Mouse (Mus musculus): ENCODE results near the gene Ifitm3. TPM values are rescaled to one million over a fixed set of nuclear protein-coding genes. Genes with fewer than 3 reads are reported as not detected.
"Not testable (repeated sequence)": the region's sequence is repeated elsewhere in the genome, so short reads cannot be mapped to it uniquely, and the experiment has no call there.

Gene Ifitm3
- polyA plus RNA-seq, 1 experiment from 2014 or later = 35.9 TPM

DNA sequence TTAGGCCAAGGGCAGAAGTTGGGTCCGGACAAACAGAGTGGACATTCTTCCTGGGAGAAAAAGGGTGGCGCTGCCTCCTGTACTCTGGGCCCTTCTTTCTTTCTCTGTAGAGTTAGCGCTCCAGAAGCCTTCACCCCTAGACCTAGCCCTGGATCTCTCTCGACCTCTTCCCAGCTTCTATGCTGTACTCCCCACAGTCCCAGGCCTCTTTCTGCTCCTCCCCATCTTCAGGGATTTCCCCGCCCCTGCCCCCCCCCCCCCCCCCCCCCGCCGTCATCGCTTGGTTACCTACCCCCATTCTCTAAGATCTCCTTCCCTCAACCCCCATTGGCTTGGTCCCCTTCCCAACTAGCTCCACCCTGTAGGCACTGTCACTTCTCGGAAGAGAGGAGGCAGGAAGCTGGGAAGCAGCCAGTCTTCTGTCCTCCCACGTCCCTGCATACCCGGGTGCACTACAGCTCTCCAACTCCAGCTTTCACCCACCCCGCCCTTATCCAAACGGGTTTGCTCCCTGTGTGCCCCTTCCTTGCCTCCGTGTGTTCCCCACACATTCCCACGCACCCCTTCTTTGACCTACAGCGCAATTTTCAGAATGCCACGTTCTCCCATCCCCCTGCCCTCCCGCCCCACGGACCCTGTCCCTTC, 37.1 kb upstream of the Ifitm3 start:
- H3K4me3 ChIP-seq = peak overlapping the region; percentile 37
- no peaks in the 10 kb centered on the region for H3K36me3 ChIP-seq
- H3K27me3 ChIP-seq = no peaks in the 10 kb centered on the region
- H3K27ac ChIP-seq (replicated peaks) = peak overlapping the region; percentile 79
- H3K9ac ChIP-seq = peak overlapping the region; percentile 70
- H3K9me3 ChIP-seq = no peaks in the 10 kb centered on the region
- ATAC-seq (ENCODE audit: low read depth) = peak; percentile 91
- H3K4me1 ChIP-seq (replicated peaks) = peaks cover 15% of the 10 kb centered on the region
- WGBS = 3% methylated on average over 15 of the region's 19 CpGs
- H3K4me2 ChIP-seq = peak overlapping the region; percentile 71

DNA sequence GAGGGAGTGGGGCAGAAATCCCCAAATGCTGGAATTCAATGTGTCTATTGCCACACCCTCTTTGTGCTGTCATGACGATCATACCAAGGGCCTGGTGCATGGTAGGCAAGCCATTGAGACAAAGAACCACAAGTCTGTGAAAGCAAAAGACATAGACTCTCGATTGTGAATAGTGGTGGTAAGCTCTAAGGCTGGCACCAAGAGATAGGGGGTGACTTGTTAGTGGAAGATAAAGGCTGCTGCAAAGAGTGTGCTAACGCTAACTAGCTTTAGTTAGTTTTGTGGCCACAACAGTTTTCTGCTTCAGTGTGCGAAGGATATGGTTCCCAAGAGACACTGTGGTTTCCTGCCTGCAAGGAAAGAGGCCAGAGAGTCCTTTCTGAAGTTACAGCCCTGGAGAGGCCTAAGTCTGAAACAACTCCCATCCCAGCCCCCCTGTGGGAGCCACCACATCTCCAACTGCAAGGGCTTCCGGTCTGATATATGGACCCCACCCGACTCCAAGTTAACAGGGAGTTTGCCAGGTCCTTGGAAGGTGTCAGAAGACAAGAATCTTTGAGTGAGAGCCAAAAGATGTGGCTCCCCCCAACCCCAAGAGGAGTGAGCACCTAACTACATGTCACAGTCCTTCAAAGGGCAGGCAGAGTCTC, 36.5 kb upstream of the Ifitm3 start:
- no peaks in the 10 kb centered on the region for H3K9me3 ChIP-seq
- H3K27ac ChIP-seq (replicated peaks) = peak overlapping the region; percentile 61
- no peaks in the 10 kb centered on the region for H3K27me3 ChIP-seq
- no peak for ATAC-seq (ENCODE audit: low read depth)
- H3K4me2 ChIP-seq = peak overlapping the region; percentile 71
- peaks cover 15% of the 10 kb centered on the region for H3K4me1 ChIP-seq (replicated peaks)
- H3K4me3 ChIP-seq = no peak overlapping the region
- 57% methylated on average over 6 of the region's 6 CpGs for WGBS
- no peak overlapping the region for H3K9ac ChIP-seq
- H3K36me3 ChIP-seq = no peaks in the 10 kb centered on the region

DNA sequence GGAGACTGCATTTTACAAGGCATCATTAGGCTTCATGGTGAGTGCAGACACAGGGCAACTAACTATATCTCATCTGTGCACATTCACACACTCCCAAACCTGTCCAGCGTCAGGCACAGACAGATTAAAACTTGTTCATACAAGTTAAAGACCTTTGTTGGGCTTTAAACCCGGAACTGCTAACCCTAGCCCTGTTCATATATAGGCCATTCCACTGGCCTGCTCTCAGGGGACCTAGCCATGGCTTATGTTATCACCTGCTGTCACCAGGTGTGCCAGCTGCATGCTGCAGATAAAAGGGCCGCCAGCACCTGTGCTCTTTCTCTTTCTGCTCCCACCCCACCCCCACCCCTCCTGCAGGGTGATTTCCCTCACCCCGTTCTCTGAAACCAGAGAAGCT, 32.0 kb upstream of the Ifitm3 start:
- no peak for ATAC-seq (ENCODE audit: low read depth)
- WGBS = 45% methylated on average over 4 of the region's 4 CpGs

DNA sequence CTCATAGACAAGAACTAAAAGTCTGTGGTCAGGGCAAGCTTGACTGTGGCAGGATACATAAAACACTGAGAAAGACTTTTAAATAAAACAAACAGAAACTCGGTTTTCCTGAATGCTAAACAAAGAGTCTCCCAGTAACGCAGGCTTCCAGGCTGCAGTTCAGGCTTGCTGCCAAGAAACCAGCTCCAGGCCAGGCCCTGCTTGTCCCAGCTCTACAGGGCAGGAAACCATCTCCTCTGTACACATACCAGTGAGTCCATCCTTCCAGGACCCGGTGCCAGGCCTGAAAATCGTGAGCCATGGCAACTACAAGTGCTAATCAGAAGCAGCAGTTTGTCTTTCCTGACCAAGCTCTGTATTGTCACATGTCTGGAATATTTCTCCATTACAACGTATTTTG, 31.1 kb upstream of the Ifitm3 start:
- peak overlapping the region; percentile 68 for H3K27ac ChIP-seq (replicated peaks)
- ATAC-seq (ENCODE audit: low read depth) = peak; percentile 67; the same call in 1 of the 2 replicates
- H3K4me2 ChIP-seq = no peak overlapping the region
- H3K27me3 ChIP-seq = no peaks in the 10 kb centered on the region
- H3K9me3 ChIP-seq = no peaks in the 10 kb centered on the region
- no peak overlapping the region for H3K4me3 ChIP-seq
- whole genome bisulfite sequencing = 23% methylated on average over 5 of the region's 5 CpGs
- peaks cover 10% of the 10 kb centered on the region for H3K4me1 ChIP-seq (replicated peaks)
- no peak overlapping the region for H3K9ac ChIP-seq
- H3K36me3 ChIP-seq = no peaks in the 10 kb centered on the region

More for the DNA sequence above, 32.0 kb upstream of the Ifitm3 start:
- no peaks in the 10 kb centered on the region for H3K36me3 ChIP-seq
- H3K4me2 ChIP-seq = no peak overlapping the region
- H3K4me1 ChIP-seq (replicated peaks) = peaks cover 14% of the 10 kb centered on the region
- no peak overlapping the region for H3K4me3 ChIP-seq
- no peak overlapping the region for H3K9ac ChIP-seq
- H3K9me3 ChIP-seq = no peaks in the 10 kb centered on the region
- no peak overlapping the region for H3K27ac ChIP-seq (replicated peaks)
- H3K27me3 ChIP-seq = no peaks in the 10 kb centered on the region

DNA sequence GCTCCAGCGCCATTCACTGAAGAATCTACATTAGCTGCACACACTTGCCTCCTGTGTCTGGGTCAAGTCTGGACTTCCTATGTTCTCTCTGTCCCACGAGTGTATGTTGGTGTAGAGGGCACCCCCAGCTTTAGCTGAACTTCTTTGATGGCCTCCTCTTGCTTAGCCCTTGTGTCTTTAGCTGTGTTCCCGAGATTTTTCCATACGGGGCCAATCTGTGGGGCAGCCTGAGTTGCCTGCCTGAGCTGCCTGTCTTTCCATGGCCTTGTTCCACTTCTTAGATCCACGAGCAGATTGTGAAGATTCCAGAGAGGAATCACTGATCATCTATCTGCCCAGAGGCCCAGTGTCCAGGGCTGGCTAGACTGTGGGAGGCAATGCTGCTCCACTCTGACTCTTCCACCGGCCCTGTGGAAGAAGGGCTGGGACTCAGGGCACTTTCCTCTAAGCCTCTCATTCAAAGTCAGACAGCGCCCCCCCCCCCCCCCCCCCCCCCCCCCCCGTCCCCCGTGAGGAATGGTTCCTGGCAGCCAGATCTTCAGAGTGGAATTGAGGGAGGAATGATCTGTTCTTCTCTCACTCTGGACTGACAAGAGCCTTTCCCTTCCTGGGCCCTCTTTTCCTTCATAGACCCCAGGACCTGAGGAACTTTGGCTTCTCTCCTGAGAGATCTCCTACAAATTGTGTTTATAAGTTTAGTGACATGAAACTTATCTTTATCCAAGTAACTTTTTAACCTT, 30.5 kb upstream of the Ifitm3 start:
- Histone ChIP-seq H3K4me1 (replicated peaks) (peaks cover 10% of the 10 kb centered on the region), H3K9ac (peak overlapping the region; percentile 18; the same call in 1 of the 2 replicates), H3K27me3 (no peaks in the 10 kb centered on the region), H3K9me3 (no peaks in the 10 kb centered on the region), H3K36me3 (no peaks in the 10 kb centered on the region), H3K27ac (replicated peaks) (peak overlapping the region; percentile 68), H3K4me3 (no peak overlapping the region), H3K4me2 (no peak overlapping the region)
- ATAC-seq (ENCODE audit: low read depth) = no peak
- WGBS = 34% methylated on average over 6 of the region's 9 CpGs

DNA sequence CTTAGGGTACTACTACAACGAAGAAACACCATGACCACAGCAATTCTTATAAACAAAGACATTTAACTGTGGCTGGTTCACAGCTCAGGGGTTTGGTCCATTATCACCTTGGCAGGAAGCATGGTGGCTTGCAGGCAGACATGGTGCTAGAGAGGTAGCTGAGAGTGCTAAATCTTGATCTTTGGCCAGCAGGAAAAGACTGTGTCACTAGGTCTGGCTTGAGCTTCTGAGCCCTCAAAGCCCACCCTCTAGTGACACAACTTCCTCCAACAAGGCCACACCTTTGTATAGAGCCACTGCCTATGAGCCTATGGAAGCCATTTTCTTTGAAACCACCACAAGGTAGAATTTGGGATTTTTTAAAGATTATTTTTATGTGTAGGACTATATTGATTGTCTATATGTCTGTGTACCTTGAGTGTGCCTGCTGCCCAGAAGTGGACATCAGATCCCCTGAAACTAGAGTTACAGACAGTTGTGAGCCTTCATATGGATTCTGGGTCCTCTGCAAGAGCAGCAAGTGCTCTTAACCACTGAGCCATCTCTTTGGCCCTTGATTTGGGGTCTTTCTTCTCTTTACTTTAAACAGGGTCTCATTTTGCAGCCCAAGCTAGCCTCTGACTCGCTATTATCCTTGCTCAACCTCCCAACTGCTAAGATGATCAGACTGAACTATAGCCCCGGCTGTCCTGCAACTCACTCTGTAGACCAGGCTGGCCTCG, 29.0 kb upstream of the Ifitm3 start:
- no peak overlapping the region for H3K27ac ChIP-seq (replicated peaks)
- H3K9me3 ChIP-seq = no peaks in the 10 kb centered on the region
- no peak overlapping the region for H3K4me3 ChIP-seq
- WGBS = 91% methylated on average over 4 of the region's 4 CpGs
- H3K36me3 ChIP-seq = no peaks in the 10 kb centered on the region
- no peak overlapping the region for H3K9ac ChIP-seq
- H3K4me1 ChIP-seq (replicated peaks) = peaks cover 10% of the 10 kb centered on the region
- no peaks in the 10 kb centered on the region for H3K27me3 ChIP-seq
- no peak for ATAC-seq (ENCODE audit: low read depth)
- no peak overlapping the region for H3K4me2 ChIP-seq

DNA sequence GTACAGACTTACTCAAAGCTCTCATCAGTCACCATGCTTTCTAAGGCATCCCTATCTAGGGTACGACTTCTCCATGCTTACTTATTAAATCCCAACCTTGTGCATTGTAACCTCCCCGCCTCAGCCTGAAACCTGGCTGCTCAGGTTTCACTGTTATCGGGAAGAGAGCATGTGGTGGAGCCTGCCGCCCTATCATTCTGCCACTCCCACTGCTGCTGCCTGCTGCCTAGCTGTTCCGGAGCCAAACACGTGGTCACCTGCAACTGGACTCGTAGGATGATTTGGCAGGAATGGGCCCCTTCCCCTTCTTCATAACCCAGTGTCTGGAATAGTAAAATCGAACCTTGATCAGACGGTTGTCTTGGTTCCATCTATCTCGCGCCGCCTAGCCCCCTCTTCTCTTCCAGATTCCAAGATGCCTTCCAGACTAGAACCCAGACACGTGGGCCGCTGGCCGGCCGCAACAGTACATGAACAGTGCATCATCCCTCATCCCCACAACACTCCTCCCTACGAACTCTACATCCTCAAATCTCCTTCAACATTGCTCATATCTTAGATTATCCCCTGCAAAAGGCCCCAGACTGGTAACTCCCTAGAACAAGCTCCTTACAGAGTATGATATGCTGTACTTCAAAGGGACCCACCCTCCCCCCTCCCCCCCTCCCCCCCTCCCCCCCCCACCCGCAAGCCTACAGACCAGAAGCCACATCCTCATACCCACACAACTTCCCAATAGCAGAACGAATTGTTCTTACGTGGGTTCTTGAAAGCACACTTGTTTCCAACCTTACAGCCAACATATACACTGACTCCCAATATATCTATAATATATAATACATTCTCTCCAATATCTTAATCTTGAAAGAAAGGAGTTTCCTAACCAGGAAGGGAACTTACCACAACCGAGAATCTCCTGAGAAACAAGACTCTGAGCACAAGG, 27.8 kb upstream of the Ifitm3 start:
- Histone ChIP-seq H3K4me3 (no peak overlapping the region), H3K9me3 (no peaks in the 10 kb centered on the region), H3K9ac (no peak overlapping the region), H3K4me1 (replicated peaks) (peaks cover 10% of the 10 kb centered on the region), H3K36me3 (no peaks in the 10 kb centered on the region), H3K27me3 (no peaks in the 10 kb centered on the region), H3K4me2 (no peak overlapping the region), H3K27ac (replicated peaks) (no peak overlapping the region)
- 85% methylated on average over 20 of the region's 21 CpGs for WGBS
- ATAC-seq (ENCODE audit: low read depth) = no peak

DNA sequence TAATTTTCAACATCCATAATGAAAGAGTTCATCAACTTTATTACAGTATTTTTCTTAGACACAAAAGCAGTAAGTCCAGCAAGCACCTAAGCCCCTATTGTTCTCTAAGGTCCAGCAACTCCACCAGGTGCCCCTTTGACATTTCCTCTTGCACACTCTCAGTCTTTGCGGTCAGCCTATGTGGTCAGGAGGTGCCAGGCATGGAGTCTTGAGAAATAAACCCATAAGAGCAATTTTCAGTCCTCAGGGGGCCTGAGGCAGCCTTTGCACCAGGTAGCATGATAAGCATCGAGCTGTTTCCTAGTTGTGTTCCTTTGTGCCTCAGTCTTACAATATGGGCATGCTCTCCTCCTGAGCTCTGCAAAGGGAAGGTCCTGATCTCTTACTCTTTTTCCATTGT, 26.1 kb upstream of the Ifitm3 start:
- H3K4me1 ChIP-seq (replicated peaks); H3K36me3 ChIP-seq; H3K9me3 ChIP-seq; H3K4me3 ChIP-seq; H3K27me3 ChIP-seq; H3K4me2 ChIP-seq; ATAC-seq (ENCODE audit: low read depth); H3K27ac ChIP-seq (replicated peaks); H3K9ac ChIP-seq: not testable (repeated sequence)
- 70% methylated on average over 1 of the region's 2 CpGs for WGBS

DNA sequence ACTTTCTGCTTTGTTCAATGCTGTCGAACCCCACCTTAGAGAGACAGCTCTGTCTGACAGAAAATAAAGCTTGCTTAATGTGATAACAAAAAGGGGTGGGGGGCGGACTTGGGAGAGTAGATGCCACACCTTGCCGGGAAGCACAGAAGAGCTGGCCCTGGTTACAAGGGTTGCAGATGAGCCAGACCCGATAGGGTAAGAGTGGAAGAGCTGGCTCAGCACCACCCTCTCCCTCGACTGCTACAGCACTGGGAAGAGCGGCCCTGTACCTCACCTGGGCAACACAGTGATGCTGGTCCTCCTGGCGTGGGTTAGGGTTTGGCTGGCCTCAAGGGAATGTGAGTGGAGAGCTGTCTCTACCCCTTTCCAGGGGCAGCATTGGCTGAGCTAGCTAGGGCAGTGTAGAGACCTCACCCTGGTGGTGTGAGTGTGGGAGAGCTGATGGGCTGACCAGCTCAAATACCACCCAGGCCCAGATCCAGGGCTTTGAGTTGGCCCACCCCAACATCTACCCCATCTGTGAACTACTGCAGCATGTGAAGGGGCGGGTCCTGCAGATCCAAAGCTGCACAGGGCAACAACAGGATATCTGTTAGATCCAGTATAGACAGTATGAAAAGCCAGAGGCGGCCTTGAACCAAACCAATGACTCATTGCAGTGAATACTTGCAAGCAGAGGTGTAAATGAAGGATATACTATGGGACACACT, 22.0 kb upstream of the Ifitm3 start:
- Histone ChIP-seq H3K36me3 (no peaks in the 10 kb centered on the region), H3K9me3 (no peaks in the 10 kb centered on the region), H3K4me1 (replicated peaks) (no peaks in the 10 kb centered on the region), H3K9ac (no peak overlapping the region), H3K4me3 (no peak overlapping the region), H3K27me3 (no peaks in the 10 kb centered on the region), H3K4me2 (no peak overlapping the region), H3K27ac (replicated peaks) (no peak overlapping the region)
- WGBS = 83% methylated on average over 9 of the region's 9 CpGs
- ATAC-seq (ENCODE audit: low read depth) = no peak

DNA sequence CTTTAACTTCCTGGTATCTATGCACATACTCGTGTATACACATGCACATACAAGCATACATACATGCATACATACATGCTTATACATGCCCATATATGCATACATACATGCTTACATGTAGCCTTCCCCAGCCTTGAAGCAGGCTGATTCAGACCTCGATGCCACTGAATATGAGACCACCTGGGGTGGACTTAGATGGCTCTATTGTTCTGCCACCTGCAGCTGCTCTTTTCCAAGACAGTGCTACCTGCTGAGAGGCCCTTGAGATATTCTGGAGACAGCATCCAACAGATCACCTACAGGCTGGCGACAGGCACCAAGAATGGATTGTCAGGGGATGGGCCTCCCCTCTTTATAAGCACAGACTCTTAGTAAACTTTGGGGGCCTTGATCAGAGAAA, 19.8 kb upstream of the Ifitm3 start:
- Histone ChIP-seq H3K27me3 (no peaks in the 10 kb centered on the region), H3K36me3 (no peaks in the 10 kb centered on the region), H3K4me1 (replicated peaks) (peaks cover 13% of the 10 kb centered on the region; the same call in 1 of the 2 replicates), H3K4me2 (no peak overlapping the region), H3K27ac (replicated peaks) (no peak overlapping the region), H3K9me3 (no peaks in the 10 kb centered on the region), H3K9ac (no peak overlapping the region), H3K4me3 (no peak overlapping the region)
- WGBS = 40% methylated on average over 3 of the region's 3 CpGs
- ATAC-seq (ENCODE audit: low read depth) = no peak

DNA sequence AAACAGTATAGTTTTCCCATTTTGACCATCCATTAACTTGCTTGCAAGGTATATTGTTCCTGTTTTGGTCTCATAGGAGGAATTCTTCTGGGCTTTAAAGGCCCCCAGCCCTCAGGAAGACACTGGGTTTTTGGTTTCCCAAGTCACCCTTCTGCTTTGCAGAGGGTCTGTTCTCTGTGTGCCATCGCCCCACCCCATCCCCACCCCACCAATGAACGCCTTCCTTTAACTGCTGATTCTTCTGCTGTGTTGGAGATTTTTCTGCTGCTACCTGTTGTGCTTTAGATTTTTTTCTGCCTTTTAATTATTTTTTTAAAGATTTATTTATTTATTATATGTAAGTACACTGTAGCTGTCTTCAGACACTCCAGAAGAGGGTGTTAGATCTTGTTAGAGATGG, 18.3 kb upstream of the Ifitm3 start, which contains the start of gene Gm17387:
Gene Gm17387, plus strand, starts transcription at position 301 of the 400 bp plus-strand sequence.
- Histone ChIP-seq H3K4me1 (replicated peaks) (peaks cover 19% of the 10 kb centered on the region; the same call in 1 of the 2 replicates), H3K9ac (no peak within 1 kb of the TSS), H3K27ac (replicated peaks) (no peak within 1 kb of the TSS), H3K4me2 (no peak within 1 kb of the TSS), H3K9me3 (no peaks in the 10 kb centered on the region), H3K27me3 (no peaks in the 10 kb centered on the region), H3K4me3 (no peak within 1 kb of the TSS), H3K36me3 (no peaks in the 10 kb centered on the region)
- WGBS = 90% methylated on average over 2 of the region's 2 CpGs
- ATAC-seq (ENCODE audit: low read depth) = no peak
